Mouse (Mus musculus): ENCODE results near the gene Vmn2r32.
"Not testable (repeated sequence)": the region's sequence is repeated elsewhere in the genome, so short reads cannot be mapped to it uniquely, and the experiment has no call there.

Vmn2r32 gene

GRCm38 (mm10) chr7:7479918-7480317 lies at the start of gene Vmn2r32:
Vmn2r32 (minus strand) TSS chr7:7480018.
- DNase-seq, result not testable (repeated sequence)
